18 mouse cellular contexts compared by ENCODE assay signal in the genomic region with DNA sequence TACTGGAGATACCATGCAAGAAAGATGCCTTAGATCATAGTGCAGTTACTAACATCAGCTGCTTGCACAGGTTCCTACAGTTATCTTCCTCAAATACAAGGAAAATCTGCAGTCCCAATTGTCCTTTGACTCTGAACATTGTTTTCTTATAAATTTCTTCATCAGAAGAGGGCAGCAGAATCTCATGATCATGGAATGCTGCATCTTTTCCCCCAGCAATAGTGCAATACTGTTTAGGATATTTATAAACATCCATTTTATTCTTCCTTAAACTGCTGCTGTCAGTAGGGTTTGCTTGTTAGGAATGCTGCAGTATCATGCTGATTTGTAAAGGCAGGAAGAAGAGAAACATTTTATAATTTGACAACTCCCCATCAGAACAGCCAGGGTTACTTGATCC.
DNase-seq lines count a peak whose midpoint lies in the region; ATAC-seq lines count a peak whose summit lies in the region.
"Had no signal": no experiment of that assay in that cellular context is flagged by ENCODE, and none has a peak within 500 bp of the region (broad histone marks: within the 10 kb centered on the region; RNA-seq: fewer than 3 reads in every experiment).

No protein-coding gene starts in this region.

- ATAC-seq in frontal cortex, adult (ENCODE audit: low TSS enrichment) = peak; percentile 85
- ATAC-seq: lung, postnatal 0 days had no signal

- DNase-seq in frontal cortex, postnatal 10 days (ENCODE audit: low spot score in 2 of 2) = no peak
- peak; percentile 24 for DNase-seq in layer of hippocampus, adult 9-10 months (ENCODE audit: low spot score)
- no peak for DNase-seq in layer of hippocampus, adult 8-10 months (ENCODE audit: low spot score in 2 of 2)
- DNase-seq in retina, embryonic 14.5 days (ENCODE audit: low spot score) = peak; percentile 6
- no peak for DNase-seq in retina, postnatal 1 day
- no peak for DNase-seq in adrenal gland, adult 2 months
- DNase-seq: adrenal gland, postnatal 10 days; cerebellum, adult 11-12 months; cerebellum, postnatal 14 days; embryo, embryonic 11 days; gastrocnemius, postnatal 10 days; heart, adult 11 months; heart, postnatal 14 days; kidney, adult 11 months; right cerebral cortex, adult 18-20 months; thymus, postnatal 25 days had no signal

Comparison
In these comparisons a context has a peak if more than half of its experiments do, and no peak if none do; other contexts are left out.
1. DNase-seq: peak in layer of hippocampus, adult 9-10 months (single experiment) and retina, embryonic 14.5 days (single experiment); none in frontal cortex, postnatal 10 days (0 of 2), layer of hippocampus, adult 8-10 months (0 of 2), retina, postnatal 1 day (single experiment) and adrenal gland, adult 2 months (single experiment).